Mouse (Mus musculus) liver, embryonic 14.5 days (tissue): ENCODE results near the gene 4930426L09Rik. TPM values are rescaled to one million over a fixed set of nuclear protein-coding genes. Genes with fewer than 3 reads are reported as not detected.

ENCODE experiments used
- ATAC-seq: fragments of 200-750 bp; cut with Nextera tagmentation; 2 replicates; pipeline ENCODE4 v1.8.0; 2017; ENCODE audit warnings: moderate number of reproducible peaks, mild to moderate bottlenecking, moderate library complexity; ENCODE audit not compliant: insufficient read depth
- DNase-seq, 3 experiments: peaks; one replicate each; pipeline ENCODE4 v3.0.0-alpha.2; 2012 to 2013; ENCODE audit warnings: low read depth in 3 of 3, low spot score in 3 of 3
- H3K27ac ChIP-seq: fragments of 300-500 bp; sonication (generic); 2 replicates; pipeline ENCODE4 v1.5.1; 2014; ENCODE audit warnings: moderate library complexity, mild to moderate bottlenecking, control low read depth, inconsistent platforms
- H3K27me3 ChIP-seq: fragments of 300-500 bp; sonication (generic); 2 replicates; pipeline ENCODE4 v1.6.1; 2014; ENCODE audit warnings: mild to moderate bottlenecking, low read length, moderate library complexity; ENCODE audit not compliant: control insufficient read depth, insufficient read depth
- H3K36me3 ChIP-seq: fragments of 300-500 bp; sonication (generic); replicated peaks from 2 replicates; pipeline ENCODE4 v1.6.1; 2014; ENCODE audit warnings: low read depth; ENCODE audit not compliant: control insufficient read depth, insufficient read depth
- H3K4me1 ChIP-seq, 2 experiments: fragments of 200-500 bp in 1 of 2; fragments of 300-500 bp in 1 of 2; sonication (generic) in 1 of 2; replicated peaks; 2 replicates each; pipeline ENCODE4 v1.6.1; 2012 to 2014; ENCODE audit warnings: antibody characterized with exemption in 1 of 2, inconsistent platforms in 1 of 2, low read length in 1 of 2; ENCODE audit not compliant: control insufficient read depth in 2 of 2, insufficient read depth in 2 of 2
- H3K4me2 ChIP-seq: fragments of 300-500 bp; sonication (generic); 2 replicates; pipeline ENCODE4 v1.6.1; 2014; ENCODE audit warnings: low read depth, mild to moderate bottlenecking, control low read depth, moderate library complexity
- H3K4me3 ChIP-seq, 2 experiments: fragments of 200-500 bp in 1 of 2; fragments of 300-500 bp in 1 of 2; sonication (generic) in 1 of 2; 2 replicates each; pipeline ENCODE4 v1.5.1; 2012 to 2014; ENCODE audit warnings: low read depth in 2 of 2, low read length in 2 of 2, mild to moderate bottlenecking in 2 of 2, control low read depth in 1 of 2, inconsistent platforms in 1 of 2, moderate library complexity in 1 of 2; ENCODE audit not compliant: insufficient read depth in 1 of 2
- H3K9ac ChIP-seq: fragments of 300-500 bp; sonication (generic); replicated peaks from 2 replicates; pipeline ENCODE4 v1.6.1; 2014; ENCODE audit warnings: mild to moderate bottlenecking, control low read depth, moderate library complexity
- H3K9me3 ChIP-seq: fragments of 300-500 bp; sonication (generic); 2 replicates; pipeline ENCODE4 v1.6.1; 2016; ENCODE audit warnings: low read length, mixed read lengths; ENCODE audit not compliant: control insufficient read depth
- CTCF ChIP-seq: IDR thresholded peaks from 2 replicates; pipeline ENCODE4 v1.5.1; 2016; ENCODE audit warnings: antibody characterized with exemption, low read depth, control low read depth
- EP300 ChIP-seq: IDR thresholded peaks from 2 replicates; pipeline ENCODE4 v1.6.1; 2016; ENCODE audit warnings: antibody characterized with exemption, low read depth
- WGBS: fragments of 180-500 bp; shearing (Covaris S2); extraction: QIAGEN DNeasy Blood & Tissue Kit; methylation state at CpG from one replicate; pipeline ENCODE4 v1.1.7; 2014; ENCODE audit not compliant: insufficient replicate concordance; 5-methylcytosine and 5-hydroxymethylcytosine counted together
- polyA plus RNA-seq, 2 experiments: library from polyadenylated mRNA; depleted of rRNA in 1 of 2; stranded (reverse) in 1 of 2; unstranded in 1 of 2; fragments of >200 nt; fragmentation: Nextera tagmentation in 1 of 2; extraction: Ambion mirVana in 1 of 2; gene quantifications; 2 replicates each; pipeline versions ENCODE4 v1.2.1 to v1.2.3; 2012 to 2014

Gene 4930426L09Rik
- polyA plus RNA-seq, 2 experiments: 0.22 to 0.28 TPM

DNA sequence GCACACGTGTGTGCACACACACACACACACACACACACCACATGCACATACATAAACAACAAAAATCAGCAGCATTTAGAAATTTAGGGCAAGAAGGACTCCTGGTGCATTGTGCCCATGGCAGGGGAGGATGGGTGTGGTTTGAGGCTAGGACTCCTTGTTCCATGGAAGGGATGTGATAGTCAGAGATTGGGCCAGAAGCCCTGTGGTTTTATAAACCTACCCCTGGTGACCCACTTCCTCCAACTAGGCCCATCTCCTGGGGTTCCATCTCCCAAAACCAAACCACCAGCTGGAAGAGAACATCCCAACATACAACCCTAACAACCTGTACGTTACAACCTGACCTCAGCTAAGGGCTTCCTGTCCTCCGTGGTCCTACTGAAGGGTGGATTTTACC is 35.6 kb upstream of the 4930426L09Rik start:
- WGBS: 41% methylated on average over 3 of the region's 3 CpGs
- DNase-seq: no peak
- Histone ChIP-seq H3K9me3 (no peaks in the 10 kb centered on the region), H3K4me3 (no peak overlapping the region), H3K36me3 (no peaks in the 10 kb centered on the region; the same call in 1 of the 2 replicates), H3K27me3 (no peaks in the 10 kb centered on the region), H3K4me2 (no peak overlapping the region), H3K9ac (no peak overlapping the region), H3K4me1 (peaks cover 14 to 41% of the 10 kb centered on the region in 2 experiments), H3K27ac (no peak overlapping the region)
- TF ChIP-seq EP300 (no peak), CTCF (no peak)
- no peak for ATAC-seq

DNA sequence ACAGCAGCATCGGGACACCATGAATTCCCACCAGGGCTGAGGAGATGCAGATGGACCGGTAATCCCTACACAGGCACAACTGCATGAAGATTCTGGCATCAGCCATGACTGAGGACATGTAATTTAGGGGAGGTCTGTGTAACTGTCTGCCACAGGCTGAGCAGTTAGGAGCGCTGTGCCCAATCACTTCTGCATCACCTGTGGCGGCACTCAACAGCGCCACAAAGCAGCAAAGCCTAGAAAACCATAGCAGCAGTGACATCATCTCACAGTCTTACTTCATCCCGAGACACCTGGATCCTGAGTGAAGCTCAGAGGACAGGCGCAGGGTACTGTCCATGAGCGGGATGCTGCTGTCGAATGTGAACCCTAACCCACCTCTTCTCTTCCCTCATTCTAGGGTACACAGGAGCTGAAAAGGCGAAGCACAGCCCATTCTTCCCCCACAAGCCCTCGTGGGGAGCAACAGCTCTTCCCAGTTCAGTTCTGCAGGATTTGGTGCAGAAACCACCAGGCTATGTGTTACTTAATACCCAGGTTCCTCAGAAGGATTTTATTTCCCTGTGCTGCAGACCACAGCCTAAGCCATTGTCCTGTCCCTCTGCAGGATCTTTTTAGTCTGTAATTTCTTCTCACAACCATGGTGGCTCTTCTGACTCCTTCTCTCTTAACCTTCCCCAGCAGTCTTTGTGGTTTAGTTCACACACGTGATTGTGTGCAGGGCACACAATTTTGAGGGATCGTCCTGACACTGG is 34.7 kb upstream of the 4930426L09Rik start:
- Histone ChIP-seq H3K36me3 (no peaks in the 10 kb centered on the region; the same call in 1 of the 2 replicates), H3K4me2 (no peak overlapping the region), H3K9ac (no peak overlapping the region), H3K27ac (no peak overlapping the region), H3K27me3 (no peaks in the 10 kb centered on the region), H3K9me3 (no peaks in the 10 kb centered on the region), H3K4me1 (peaks cover 19 to 36% of the 10 kb centered on the region in 2 experiments), H3K4me3 (no peak overlapping the region)
- TF ChIP-seq CTCF: no peak
- TF ChIP-seq EP300: no peak
- WGBS: 68% methylated on average over 13 of the region's 13 CpGs
- ATAC-seq: no peak
- DNase-seq: no peak

DNA sequence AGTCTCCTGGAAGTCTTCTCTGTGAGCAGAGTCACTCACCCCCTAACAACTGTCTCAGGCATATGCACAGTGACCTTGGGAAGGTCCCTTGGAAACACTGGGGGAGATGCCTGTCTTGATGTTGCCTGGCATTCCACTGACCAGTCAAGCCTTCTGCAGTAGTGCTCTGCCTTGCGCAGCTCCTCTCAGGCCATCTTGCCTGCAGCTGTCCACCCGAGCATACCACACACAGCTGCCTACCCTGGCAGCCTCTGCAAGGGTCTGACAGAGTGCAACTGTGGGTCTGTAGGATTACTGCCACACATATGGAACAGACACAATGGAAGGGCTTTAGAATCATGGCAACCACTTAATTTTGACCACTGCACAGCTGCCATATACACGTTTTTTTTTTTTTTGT is 33.0 kb upstream of the 4930426L09Rik start:
- Histone ChIP-seq H3K4me2 (no peak overlapping the region), H3K9ac (no peak overlapping the region), H3K9me3 (no peaks in the 10 kb centered on the region), H3K27me3 (no peaks in the 10 kb centered on the region), H3K4me3 (no peak overlapping the region), H3K4me1 (peaks cover 33 to 42% of the 10 kb centered on the region in 2 experiments), H3K36me3 (no peaks in the 10 kb centered on the region; the same call in 1 of the 2 replicates), H3K27ac (no peak overlapping the region)
- DNase-seq (no peak), ATAC-seq (no peak)
- TF ChIP-seq EP300 (no peak), CTCF (no peak)
- 75% methylated on average over 3 of the region's 3 CpGs for WGBS

DNA sequence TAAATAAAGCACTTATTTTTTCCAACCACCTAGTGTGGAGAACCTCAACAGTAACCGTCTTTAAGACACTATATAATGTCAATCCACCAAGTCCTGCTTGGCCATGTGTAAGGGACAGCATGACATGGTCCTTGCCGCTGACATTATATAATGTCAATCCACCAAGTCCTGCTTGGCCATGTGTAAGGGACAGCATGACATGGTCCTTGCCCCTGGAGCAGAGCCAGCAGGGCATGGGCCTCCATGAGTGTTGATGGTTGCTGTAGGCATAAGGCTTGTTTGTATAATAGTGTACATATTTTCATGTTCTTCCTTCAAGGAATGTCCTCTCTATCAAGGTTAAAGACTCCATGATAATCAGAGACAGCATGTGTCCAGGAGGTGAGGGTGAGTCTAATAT is 32.2 kb upstream of the 4930426L09Rik start:
- H3K4me1 ChIP-seq: peaks cover 40 to 49% of the 10 kb centered on the region in 2 experiments
- no peak for ATAC-seq

DNA sequence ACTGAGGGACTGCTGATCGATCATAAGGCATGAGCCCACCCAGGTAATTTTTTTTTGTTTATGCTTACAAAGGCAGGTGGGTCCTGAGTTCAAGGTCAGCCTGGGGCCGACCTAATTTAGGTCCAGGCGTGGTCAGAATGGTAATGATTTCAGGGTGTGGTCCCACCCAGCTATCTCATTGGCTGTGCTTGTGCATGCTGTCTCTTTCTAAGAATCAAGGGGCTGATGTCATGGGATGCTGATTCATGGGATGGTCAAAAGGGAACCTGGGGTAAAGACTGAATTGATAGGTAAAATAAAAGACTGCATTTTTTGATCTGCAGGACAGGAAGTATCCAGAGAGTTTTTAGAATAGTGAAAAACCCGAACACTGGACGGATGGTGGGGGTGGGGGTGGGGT is 31.6 kb upstream of the 4930426L09Rik start:
- DNase-seq (peak in 1 of 3 experiments; percentile 56), ATAC-seq (no peak)
- TF ChIP-seq EP300 (no peak), CTCF (no peak)
- no peak overlapping the region for H3K9ac ChIP-seq
- no peak overlapping the region for H3K4me3 ChIP-seq
- no peaks in the 10 kb centered on the region for H3K27me3 ChIP-seq
- H3K36me3 ChIP-seq: no peaks in the 10 kb centered on the region; the same call in 1 of the 2 replicates
- 66% methylated on average over 5 of the region's 5 CpGs for WGBS
- H3K27ac ChIP-seq: no peak overlapping the region
- no peak overlapping the region for H3K4me2 ChIP-seq
- no peaks in the 10 kb centered on the region for H3K9me3 ChIP-seq
- H3K4me1 ChIP-seq: peaks cover 41 to 51% of the 10 kb centered on the region in 2 experiments

More for the DNA sequence above, 32.2 kb upstream of the 4930426L09Rik start:
- no peak for TF ChIP-seq CTCF
- TF ChIP-seq EP300: no peak
- Histone ChIP-seq H3K36me3 (no peaks in the 10 kb centered on the region; the same call in 1 of the 2 replicates), H3K9me3 (no peaks in the 10 kb centered on the region), H3K9ac (no peak overlapping the region), H3K4me2 (no peak overlapping the region), H3K27me3 (no peaks in the 10 kb centered on the region), H3K27ac (no peak overlapping the region), H3K4me3 (no peak overlapping the region)
- 90% methylated on average over 2 of the region's 2 CpGs for WGBS
- DNase-seq: no peak
